Mouse (Mus musculus) natural killer cell, adult 2 months (primary cell): Measurements from ENCODE around the gene Olfr126.

ENCODE experiments used
- DNase-seq, 2 experiments: peaks; one replicate each; pipeline ENCODE4 v3.0.0; 2022; ENCODE audit warnings: low spot score in 2 of 2

The Olfr126 gene

DNA sequence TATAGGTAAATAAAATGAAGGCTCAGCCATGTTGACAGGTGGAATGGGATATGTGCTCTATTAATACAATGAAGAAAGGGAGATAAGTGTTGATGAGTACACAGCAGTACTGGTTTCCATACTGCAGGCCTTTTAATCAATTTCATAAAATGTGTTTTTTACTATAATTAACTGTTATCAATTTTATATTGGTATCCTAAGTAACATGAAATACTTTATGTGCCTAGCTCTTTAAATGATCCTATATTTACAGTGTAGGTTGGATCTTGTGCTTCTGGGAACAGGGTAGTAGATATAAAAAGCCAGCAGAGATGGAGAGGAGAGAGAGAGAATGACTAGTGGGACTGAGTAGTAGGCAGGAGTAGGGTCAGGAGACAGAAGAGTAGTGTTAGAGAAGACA lies at the start of gene Olfr126:
Olfr126 (plus strand) TSS at position 301 of the 400 bp plus-strand sequence.
- DNase-seq, result no peak

DNA sequence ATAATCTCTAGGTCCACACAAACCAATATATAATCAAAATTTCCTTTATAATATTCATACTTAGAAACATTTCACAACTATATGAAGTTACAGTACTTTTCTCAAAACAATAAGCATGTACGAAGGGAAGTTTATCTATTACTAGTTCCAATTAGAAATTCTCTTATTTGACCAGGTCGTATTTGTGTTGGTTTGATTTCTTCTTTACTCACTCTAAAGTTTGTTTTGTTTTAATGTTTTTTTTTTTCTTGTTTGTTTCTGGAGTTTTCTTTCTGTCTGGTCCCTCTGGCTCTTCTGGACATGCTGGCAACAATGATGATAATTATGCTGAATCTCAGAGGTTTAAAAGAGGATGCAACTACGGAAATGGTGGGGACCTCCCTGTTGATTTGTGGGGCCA lies 47.7 kb upstream of the Olfr126 start, which contains the start of gene Olfr124:
Olfr124 (plus strand) TSS at position 301 of the 400 bp plus-strand sequence.
- no peak for DNase-seq

DNA sequence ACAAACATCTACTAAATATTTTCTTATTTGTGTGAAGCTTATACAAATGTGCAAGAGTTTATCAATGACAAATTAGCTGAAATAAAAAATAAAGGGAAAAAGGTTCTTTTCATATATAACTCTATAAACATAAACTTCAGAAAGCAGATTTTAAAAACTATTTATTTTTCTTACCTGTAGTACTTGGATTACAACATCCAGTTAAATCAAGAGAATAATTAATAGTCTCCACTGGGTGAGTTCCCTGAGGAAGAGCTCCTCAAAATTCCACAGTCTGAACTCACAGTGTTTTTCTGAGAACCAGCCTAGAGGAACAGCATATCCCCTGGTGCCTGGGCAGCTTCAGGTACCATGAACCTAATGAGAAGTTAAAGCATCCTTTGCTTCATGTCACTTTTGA lies 14.6 kb upstream of the Olfr126 start, which contains the start of gene Olfr125:
Olfr125 (plus strand) TSS at position 301 of the 400 bp plus-strand sequence.
- DNase-seq, result no peak

DNA sequence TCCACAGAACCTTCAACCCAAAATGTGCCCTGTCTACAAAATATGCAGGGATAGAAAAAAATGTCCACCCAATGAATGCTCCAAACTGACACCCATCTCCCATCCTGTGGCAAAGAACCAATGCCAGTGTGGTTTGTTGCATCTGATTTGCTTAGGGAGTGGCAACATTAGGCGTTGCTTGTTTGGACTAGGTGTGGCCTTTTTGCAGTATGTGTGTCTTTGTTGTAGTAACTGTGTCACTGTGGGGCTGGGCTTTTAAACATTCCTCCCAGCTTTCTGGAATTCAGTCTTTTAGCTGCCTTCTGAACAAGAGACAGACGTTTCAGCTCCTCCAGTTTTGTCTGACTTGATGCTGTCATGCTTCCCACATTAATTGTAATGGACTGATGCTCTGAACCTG lies 16.6 kb downstream of the Olfr126 start:
- DNase-seq, result no peak

DNA sequence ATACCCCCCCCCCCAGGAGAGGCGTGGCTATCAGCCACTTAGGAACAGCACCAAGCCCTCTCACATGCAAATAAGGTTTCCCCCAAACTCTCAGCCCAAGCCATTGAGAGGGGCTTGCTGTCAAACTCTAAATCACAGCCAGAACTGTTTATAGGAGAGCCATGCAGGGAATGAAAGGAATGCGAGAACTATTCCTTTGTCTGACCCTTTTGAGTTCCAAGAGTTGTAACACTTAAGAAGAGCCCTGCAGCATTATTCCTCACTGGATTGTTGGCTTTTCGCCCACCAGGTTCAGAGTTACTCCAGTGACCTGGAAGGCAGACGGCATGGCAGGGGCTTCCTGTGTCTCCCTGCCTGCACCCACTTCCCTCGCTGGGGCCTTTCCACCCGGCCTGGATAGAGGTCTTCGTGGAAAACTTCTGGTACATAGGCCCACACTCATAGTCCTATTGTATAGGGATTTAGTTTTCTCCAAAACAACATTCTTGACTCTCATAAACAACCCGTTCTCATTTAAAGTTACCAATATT lies 22.5 kb downstream of the Olfr126 start:
- no peak for DNase-seq

DNA sequence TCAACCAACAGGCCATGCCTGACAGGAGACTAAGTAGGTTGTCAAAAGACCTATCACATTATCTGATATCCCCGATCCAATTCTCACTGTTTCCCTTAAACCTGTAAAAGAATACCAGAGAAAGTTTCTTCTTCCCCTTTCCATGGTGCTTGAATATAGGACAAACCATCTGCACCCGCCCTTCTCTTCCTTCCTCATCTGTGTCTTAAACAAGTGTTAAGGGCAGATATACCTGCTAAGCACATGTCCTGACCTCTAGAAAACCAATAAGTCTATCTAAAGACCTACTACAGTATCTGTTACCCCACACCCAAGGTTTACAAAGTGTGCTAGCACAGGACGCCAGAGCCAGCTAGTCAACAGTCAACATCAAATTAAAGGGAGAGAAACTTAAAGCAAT lies 26.5 kb downstream of the Olfr126 start:
- DNase-seq, result no peak

DNA sequence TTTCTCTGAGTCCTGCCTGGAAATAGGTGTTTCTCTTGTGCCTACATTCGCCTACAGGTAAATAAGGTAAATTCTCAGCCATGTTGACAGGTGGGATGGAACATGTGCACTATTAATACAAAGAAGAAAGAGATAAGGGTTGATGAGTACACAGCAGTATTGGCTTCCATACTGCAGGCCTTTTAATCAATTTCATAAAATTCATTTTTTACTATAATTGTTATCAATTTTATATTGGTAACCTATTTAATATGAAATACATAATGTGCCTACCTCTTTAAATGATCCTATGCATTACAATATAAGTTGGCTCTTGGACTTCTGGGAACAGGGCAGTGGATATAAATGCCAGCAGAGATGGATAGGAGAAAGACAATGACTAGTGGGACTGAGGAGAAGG lies 52.9 kb downstream of the Olfr126 start, which contains the start of gene Olfr127:
Olfr127 (plus strand) TSS at position 301 of the 400 bp plus-strand sequence.
- no peak for DNase-seq
